Mouse (Mus musculus): Measurements from ENCODE around the gene Gm973.

Gm973 gene

DNA sequence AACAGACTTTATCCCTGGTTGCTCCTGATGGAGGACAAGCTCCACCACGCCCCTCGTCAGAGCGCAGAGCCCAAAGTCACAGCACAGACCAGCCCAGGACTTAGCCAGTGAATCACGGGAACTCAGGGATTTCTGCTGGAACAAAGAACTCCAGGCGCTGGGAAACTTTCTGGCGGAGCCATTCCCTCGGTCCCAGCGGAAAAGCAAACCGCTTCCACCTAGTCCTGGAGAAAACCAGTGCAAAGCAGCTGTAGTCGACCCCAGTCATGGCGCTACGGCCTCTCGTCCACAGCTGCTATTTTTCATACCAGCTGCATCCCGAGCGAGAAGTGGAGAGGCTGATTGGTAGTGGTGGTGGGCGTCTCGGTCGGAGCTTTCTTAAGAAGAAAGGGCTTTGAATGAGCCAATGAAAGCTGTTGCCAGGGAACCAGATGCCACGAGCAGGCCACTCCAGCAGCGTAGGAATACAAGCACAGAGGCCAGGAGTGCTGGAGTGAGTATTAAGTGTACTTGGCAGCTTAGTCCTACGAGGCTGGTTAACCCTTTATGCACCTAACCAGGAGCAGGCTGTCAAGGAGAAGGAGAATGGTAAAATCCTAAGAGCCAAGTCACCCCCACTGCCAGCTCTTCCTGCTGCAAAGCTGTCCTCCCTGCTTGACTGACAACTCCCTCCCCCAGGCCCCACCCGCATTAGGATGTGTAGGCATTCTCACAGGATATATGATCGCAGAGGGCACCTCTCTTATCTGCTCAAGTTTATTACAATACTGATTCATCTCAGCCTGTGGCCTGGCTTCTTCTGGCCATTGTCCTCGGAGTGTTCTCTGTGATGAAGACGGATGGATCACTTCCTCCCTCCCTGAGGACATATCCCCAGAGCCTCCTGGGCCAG, at the start of gene Gm973:
Gm973 (plus strand) TSS at position 239 of the 892 bp plus-strand sequence.
- DNase-seq, result peak; percentile 78 to 85

- peak; percentile 56 to 68 for DNase-seq
Measured at GRCm38 (mm10) chr1:59469170-59469569, 46.9 kb upstream of the Gm973 start.

- no peak for DNase-seq
Measured at GRCm38 (mm10) chr1:59470766-59471165, 45.3 kb upstream of the Gm973 start.

- DNase-seq, result no peak
Measured at GRCm38 (mm10) chr1:59472368-59473180, 43.5 kb upstream of the Gm973 start.

DNA sequence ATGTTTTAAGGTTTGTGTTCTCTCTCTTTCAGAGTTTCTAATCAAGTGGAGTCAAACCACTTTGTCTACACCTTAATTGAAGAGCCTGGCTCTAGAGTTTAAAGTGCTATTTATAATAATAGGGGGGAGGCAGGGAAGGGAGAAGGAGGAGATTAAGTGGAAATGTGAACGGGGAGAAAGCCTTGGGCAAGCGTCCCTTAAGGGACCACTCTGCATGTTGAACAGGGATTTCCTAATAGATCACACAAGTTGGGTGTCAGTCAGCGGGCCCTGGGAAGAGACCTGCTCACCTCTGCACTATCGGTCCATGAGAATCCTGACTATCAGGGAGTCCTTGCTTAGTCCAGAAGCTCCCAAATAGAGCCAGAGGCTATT, 42.9 kb upstream of the Gm973 start:
- DNase-seq, result no peak

- DNase-seq, result no peak
Measured at GRCm38 (mm10) chr1:59475618-59476017, 40.4 kb upstream of the Gm973 start.

DNA sequence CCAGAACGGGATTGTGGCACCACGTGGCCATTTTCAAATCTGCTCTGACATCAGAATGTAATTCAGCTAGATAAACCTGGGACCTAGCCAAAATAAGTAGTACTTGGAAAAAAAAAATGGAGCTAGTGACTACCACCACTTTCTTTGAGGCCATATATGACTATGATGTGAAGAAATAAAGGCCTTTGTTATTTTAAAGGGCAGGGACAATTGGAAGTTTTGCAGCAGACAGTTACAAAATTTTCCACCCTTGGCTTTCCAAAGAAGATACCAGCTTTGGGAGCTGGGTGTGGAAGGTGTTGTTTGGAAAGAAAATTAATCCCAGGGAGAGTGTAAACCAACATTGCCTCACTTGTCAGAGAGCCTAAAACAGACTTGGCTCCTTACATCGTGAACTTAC, 37.2 kb upstream of the Gm973 start:
- DNase-seq, result no peak

- no peak for DNase-seq
Measured at GRCm38 (mm10) chr1:59480821-59481455, 35.1 kb upstream of the Gm973 start.

- DNase-seq, result peak; percentile 95 to 96
Measured at GRCm38 (mm10) chr1:59481456-59482291, 34.4 kb upstream of the Gm973 start.

DNA sequence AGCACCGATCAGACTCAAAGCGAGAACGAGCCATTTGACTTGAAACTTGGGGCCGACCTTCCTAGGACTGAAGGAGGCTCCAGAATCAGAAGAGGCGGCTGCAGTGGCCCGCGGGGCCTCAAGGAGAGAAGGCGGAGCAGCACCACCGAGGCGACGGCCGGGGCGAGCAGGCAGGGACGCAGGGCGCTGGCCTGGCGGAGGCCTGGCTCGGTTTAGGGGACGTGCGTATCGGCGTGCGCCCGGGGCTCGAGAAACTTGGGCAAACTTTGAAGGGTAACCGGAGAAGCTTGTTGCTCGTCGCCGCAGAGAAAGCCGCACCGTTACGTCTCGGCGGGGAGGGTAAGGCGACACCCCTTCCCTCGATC, 33.8 kb upstream of the Gm973 start, which contains the start of gene Fzd7:
Fzd7 (plus strand) TSS at position 94 of the 365 bp plus-strand sequence.
- peak in 1 of 2 experiments; percentile 69 for DNase-seq

GRCm38 (mm10) chr1:59482696-59483520, 33.2 kb upstream of the Gm973 start:
- peak; percentile 69 to 75 for DNase-seq

DNA sequence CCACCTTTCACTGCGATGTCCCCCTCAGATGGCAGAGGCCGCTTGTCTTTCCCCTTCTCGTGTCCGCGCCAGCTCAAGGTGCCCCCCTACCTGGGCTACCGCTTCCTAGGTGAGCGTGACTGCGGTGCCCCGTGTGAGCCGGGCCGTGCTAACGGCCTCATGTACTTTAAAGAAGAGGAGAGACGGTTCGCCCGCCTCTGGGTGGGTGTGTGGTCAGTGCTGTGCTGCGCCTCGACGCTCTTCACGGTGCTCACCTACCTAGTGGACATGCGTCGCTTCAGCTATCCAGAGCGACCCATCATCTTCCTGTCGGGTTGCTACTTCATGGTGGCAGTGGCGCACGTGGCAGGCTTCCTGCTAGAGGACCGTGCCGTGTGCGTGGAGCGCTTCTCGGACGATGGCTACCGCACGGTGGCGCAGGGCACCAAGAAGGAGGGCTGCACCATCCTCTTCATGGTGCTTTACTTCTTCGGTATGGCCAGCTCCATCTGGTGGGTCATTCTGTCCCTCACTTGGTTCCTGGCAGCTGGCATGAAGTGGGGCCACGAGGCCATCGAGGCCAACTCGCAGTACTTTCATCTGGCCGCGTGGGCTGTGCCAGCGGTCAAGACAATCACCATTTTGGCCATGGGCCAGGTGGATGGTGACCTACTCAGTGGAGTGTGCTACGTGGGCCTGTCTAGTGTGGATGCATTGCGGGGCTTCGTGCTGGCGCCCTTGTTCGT, 32.4 kb upstream of the Gm973 start:
- DNase-seq, result peak; percentile 97 to 98

- DNase-seq, result no peak
Measured at GRCm38 (mm10) chr1:59484314-59484713, 31.8 kb upstream of the Gm973 start.

- peak; percentile 77 to 86 for DNase-seq
Measured at GRCm38 (mm10) chr1:59484791-59485785, 31.0 kb upstream of the Gm973 start.

DNA sequence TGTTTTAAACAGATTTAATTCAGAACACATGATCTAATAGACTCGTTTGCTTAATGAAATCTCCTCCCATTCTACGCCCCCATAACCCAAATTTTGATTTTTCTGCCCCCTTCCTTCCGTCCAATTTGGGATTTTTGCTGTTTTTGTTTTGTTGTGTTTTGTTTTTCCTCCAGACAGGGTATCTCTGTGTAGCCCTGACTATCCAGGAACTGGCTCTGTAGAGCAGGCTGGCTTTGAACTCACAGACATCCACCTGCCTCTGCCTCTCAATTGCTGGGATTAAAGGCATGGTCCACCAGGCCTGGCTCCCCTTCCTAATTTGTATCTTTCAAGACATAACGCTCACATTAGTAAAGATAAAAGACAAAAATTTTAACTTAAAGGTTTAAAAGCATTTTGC, 30.3 kb upstream of the Gm973 start:
- DNase-seq, result peak in 1 of 2 experiments; percentile 35

GRCm38 (mm10) chr1:59487651-59488051, 28.4 kb upstream of the Gm973 start:
- DNase-seq, result peak; percentile 26 to 38

- DNase-seq, result no peak
Measured at GRCm38 (mm10) chr1:59488481-59488880, 27.6 kb upstream of the Gm973 start.

GRCm38 (mm10) chr1:59488991-59489390, 27.1 kb upstream of the Gm973 start:
- no peak for DNase-seq

DNA sequence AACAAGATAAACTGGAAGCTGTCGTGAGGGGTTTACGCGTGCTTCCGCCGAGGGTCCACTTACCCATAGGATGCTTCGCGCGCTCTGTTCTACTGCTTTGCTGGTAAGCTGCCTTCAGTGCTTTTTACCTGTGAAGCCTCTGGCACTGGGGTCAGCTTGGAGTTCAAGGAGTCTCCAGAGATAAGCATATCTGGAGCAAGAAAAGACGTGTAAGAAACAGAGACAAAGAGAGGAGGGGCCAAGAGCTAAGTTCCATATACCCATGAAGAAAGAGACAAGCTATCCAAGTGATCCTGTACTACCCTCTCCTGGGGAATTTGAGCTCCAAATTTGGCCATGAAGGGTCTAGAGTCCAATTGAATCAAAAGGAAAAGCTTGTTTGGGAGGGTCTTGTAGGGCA, 24.5 kb upstream of the Gm973 start:
- no peak for DNase-seq
